Mouse (Mus musculus) spleen, adult 2 months (tissue): ENCODE data around the gene Chka. TPM values are rescaled to one million over a fixed set of nuclear protein-coding genes. Genes with fewer than 3 reads are reported as not detected.

Experiments used
- DNase-seq, 2 experiments: peaks; one replicate each; pipeline versions ENCODE4 v3.0.0 to v3.0.0-alpha.2; 2012 to 2021; ENCODE audit warnings: low spot score in 2 of 2, low read depth in 1 of 2
- H3K27ac ChIP-seq: fragments of 200-500 bp; 2 replicates; pipeline ENCODE4 v1.5.1; 2012; ENCODE audit warnings: low read length, inconsistent platforms; ENCODE audit not compliant: insufficient read depth
- H3K27me3 ChIP-seq: fragments of 200-500 bp; 2 replicates; pipeline ENCODE4 v1.6.1; 2012; ENCODE audit warnings: mild to moderate bottlenecking, moderate library complexity, low read length, inconsistent platforms; ENCODE audit not compliant: control insufficient read depth, insufficient read depth
- H3K36me3 ChIP-seq: fragments of 200-500 bp; 2 replicates; pipeline ENCODE4 v1.6.1; 2012; ENCODE audit warnings: mild to moderate bottlenecking, low read length, inconsistent platforms; ENCODE audit not compliant: control insufficient read depth, insufficient read depth
- H3K4me1 ChIP-seq: fragments of 200-500 bp; 2 replicates; pipeline ENCODE4 v1.6.1; 2011; ENCODE audit warnings: inconsistent platforms; ENCODE audit not compliant: control insufficient read depth, insufficient read depth, insufficient read length
- H3K4me3 ChIP-seq: fragments of 200-500 bp; 2 replicates; pipeline ENCODE4 v1.5.1; 2011; ENCODE audit warnings: mild to moderate bottlenecking, inconsistent platforms; ENCODE audit not compliant: insufficient read depth, insufficient read length; ENCODE audit errors: extremely low read depth
- CTCF ChIP-seq: fragments of 200-500 bp; IDR thresholded peaks from 2 replicates; pipeline ENCODE4 v1.5.1; 2011; ENCODE audit warnings: mild to moderate bottlenecking, inconsistent platforms; ENCODE audit not compliant: insufficient read depth, insufficient read length, insufficient replicate concordance; ENCODE audit errors: extremely low read depth
- POLR2A ChIP-seq: fragments of 200-500 bp; IDR thresholded peaks from 2 replicates; pipeline ENCODE4 v1.6.1; 2011; ENCODE audit warnings: low read depth, low read length, inconsistent platforms
- WGBS: fragments of 180-500 bp; shearing (Covaris S2); methylation state at CpG from one replicate; pipeline ENCODE4 v1.1.7; 2018; 5-methylcytosine and 5-hydroxymethylcytosine counted together
- polyA plus RNA-seq: library from polyadenylated mRNA; depleted of rRNA; stranded (reverse); fragments of >200 nt; gene quantifications from 2 replicates; pipeline ENCODE4 v1.2.3, GENCODE M21; 2012; rRNA removed

Chka gene
- polyA plus RNA-seq, 1 experiment = 21.2 TPM

GRCm38 (mm10) chr19:3942986-3943735 is 91.6 kb downstream of the Chka start:
- Histone ChIP-seq H3K36me3 (peaks cover 30% of the 10 kb centered on the region), H3K4me1 (peaks cover 21% of the 10 kb centered on the region), H3K4me3 (no peak overlapping the region), H3K27me3 (no peaks in the 10 kb centered on the region), H3K27ac (peak overlapping the region; percentile 39)
- WGBS = 24% methylated on average over 27 of the region's 27 CpGs
- peak; percentile 23; the same call in 1 of the 2 replicates for TF ChIP-seq POLR2A
- no peak for TF ChIP-seq CTCF
- DNase-seq = peak; percentile 77 to 87

Other genes starting within 250 kb of the Chka start
- 22.6 and 22.8 TPM in 2 replicates for gene Lrp5, start 165.2 kb upstream of the Chka start, polyA plus RNA-seq
- 6.7 and 11.0 TPM in 2 replicates for gene 1810055G02Rik, start 143.5 kb upstream of the Chka start, polyA plus RNA-seq
- gene Kmt5b, start 84.4 kb upstream of the Chka start, polyA plus RNA-seq = 13.9 and 14.2 TPM in 2 replicates
- gene Tcirg1, start 55.4 kb downstream of the Chka start, polyA plus RNA-seq = 269 and 299 TPM in 2 replicates
- 120 and 161 TPM in 2 replicates for gene Ndufs8, start 61.0 kb downstream of the Chka start, polyA plus RNA-seq
- 24.6 and 26.1 TPM in 2 replicates for gene Aldh3b1, start 78.0 kb downstream of the Chka start, polyA plus RNA-seq
- gene Unc93b1, start 83.4 kb downstream of the Chka start, polyA plus RNA-seq = 753 and 934 TPM in 2 replicates
- 0.07 and 0.20 TPM in 2 replicates for gene Aldh3b3, start 106.9 kb downstream of the Chka start, polyA plus RNA-seq
- gene Aldh3b2, start 120.6 kb downstream of the Chka start, polyA plus RNA-seq = 0.65 and 0.79 TPM in 2 replicates
- 9.6 and 11.1 TPM in 2 replicates for gene Acy3, start 134.8 kb downstream of the Chka start, polyA plus RNA-seq
- gene Tbx10, start 141.0 kb downstream of the Chka start, polyA plus RNA-seq = not detected in 2 replicates
- gene Nudt8, start 148.8 kb downstream of the Chka start, polyA plus RNA-seq = 18.5 and 22.2 TPM in 2 replicates
- gene Gm49405, start 148.9 kb downstream of the Chka start, polyA plus RNA-seq = 2.9 and 3.1 TPM in 2 replicates
- gene Doc2g, start 151.5 kb downstream of the Chka start, polyA plus RNA-seq = 12.8 and 13.7 TPM in 2 replicates
- 65.5 and 71.3 TPM in 2 replicates for gene Ndufv1, start 161.0 kb downstream of the Chka start, polyA plus RNA-seq
- gene Gstp1, start 186.2 kb downstream of the Chka start, polyA plus RNA-seq = 179 and 335 TPM in 2 replicates
- 17.9 and 132 TPM in 2 replicates for gene Gstp2, start 194.2 kb downstream of the Chka start, polyA plus RNA-seq
- 13.0 and 15.7 TPM in 2 replicates for gene Gstp3, start 207.8 kb downstream of the Chka start, polyA plus RNA-seq
- gene Cabp2, start 229.8 kb downstream of the Chka start, polyA plus RNA-seq = 7.0 and 8.3 TPM in 2 replicates
- 247 and 334 TPM in 2 replicates for gene Cdk2ap2, start 245.4 kb downstream of the Chka start, polyA plus RNA-seq
- 358 and 415 TPM in 2 replicates for gene Pitpnm1, start 248.2 kb downstream of the Chka start, polyA plus RNA-seq